Mouse (Mus musculus) cortical plate, adult 2 months (tissue): ENCODE results near the gene Trim39.

ENCODE experiments used
- CTCF ChIP-seq: fragments of 200-500 bp; IDR thresholded peaks from 2 replicates; pipeline ENCODE4 v1.5.1; 2011; ENCODE audit warnings: mild to moderate bottlenecking, control low read depth, low read length; ENCODE audit not compliant: insufficient read depth; ENCODE audit errors: extremely low read depth
- POLR2A ChIP-seq: fragments of 200-500 bp; IDR thresholded peaks from 2 replicates; pipeline ENCODE4 v1.6.1; 2011; ENCODE audit warnings: mild to moderate bottlenecking, low read length, control low read depth; ENCODE audit not compliant: insufficient read depth; ENCODE audit errors: extremely low read depth

- TF ChIP-seq CTCF (no peak), POLR2A (no peak)
These were observed 46.7 kb downstream of the Trim39 start for GRCm38 (mm10) chr17:36225231-36225824.
